Mouse (Mus musculus) kidney, postnatal 0 days (tissue): ENCODE data around the gene Ahdc1. TPM values are rescaled to one million over a fixed set of nuclear protein-coding genes. Genes with fewer than 3 reads are reported as not detected.

ENCODE experiments used
- ATAC-seq: fragments of 200-750 bp; cut with Nextera tagmentation; replicated peaks from 2 replicates; pipeline ENCODE4 v1.8.0; 2017; ENCODE audit warnings: low read depth, moderate number of reproducible peaks, moderate TSS enrichment, moderate library complexity; ENCODE audit not compliant: low FRiP score
- DNase-seq: peaks from one replicate; pipeline ENCODE4 v3.0.0-alpha.2; 2016; ENCODE audit warnings: low spot score
- H3K27ac ChIP-seq: fragments of 300-500 bp; sonication (generic); 2 replicates; pipeline ENCODE4 v1.5.1; 2014; ENCODE audit warnings: mild to moderate bottlenecking
- H3K27me3 ChIP-seq: fragments of 300-500 bp; sonication (generic); 2 replicates; pipeline ENCODE4 v1.6.1; 2014; ENCODE audit warnings: low read length, mixed read lengths; ENCODE audit not compliant: insufficient read depth
- H3K36me3 ChIP-seq: fragments of 300-500 bp; sonication (generic); 2 replicates; pipeline ENCODE4 v1.6.1; 2014; ENCODE audit warnings: low read length, mixed read lengths; ENCODE audit not compliant: insufficient read depth
- H3K4me1 ChIP-seq: fragments of 300-500 bp; sonication (generic); replicated peaks from 2 replicates; pipeline ENCODE4 v1.6.1; 2014; ENCODE audit warnings: antibody characterized with exemption, low read length, mixed read lengths; ENCODE audit not compliant: insufficient read depth
- H3K4me2 ChIP-seq: fragments of 300-500 bp; sonication (generic); 2 replicates; pipeline ENCODE4 v1.6.1; 2014; ENCODE audit warnings: mild to moderate bottlenecking, low read length, moderate library complexity, mixed read lengths
- H3K4me3 ChIP-seq: fragments of 300-500 bp; sonication (generic); replicated peaks from 2 replicates; pipeline ENCODE4 v1.5.1; 2014; ENCODE audit warnings: low read depth, low read length
- H3K9ac ChIP-seq: fragments of 300-500 bp; sonication (generic); 2 replicates; pipeline ENCODE4 v1.6.1; 2014; ENCODE audit warnings: low read depth, low read length
- H3K9me3 ChIP-seq: fragments of 300-500 bp; sonication (generic); replicated peaks from 2 replicates; pipeline ENCODE4 v1.6.1; 2016; ENCODE audit warnings: low read length, inconsistent platforms, mixed read lengths
- CTCF ChIP-seq: IDR thresholded peaks from 2 replicates; pipeline ENCODE4 v1.5.1; 2016; ENCODE audit warnings: antibody characterized with exemption, low read depth, mild to moderate bottlenecking, moderate library complexity
- WGBS: fragments of 180-500 bp; shearing (Covaris S2); extraction: QIAGEN DNeasy Blood & Tissue Kit; methylation state at CpG from one replicate; pipeline ENCODE4 v1.1.7; 2014; 5-methylcytosine and 5-hydroxymethylcytosine counted together
- polyA plus RNA-seq: library from polyadenylated mRNA; unstranded; fragments of >200 nt; fragmentation: Nextera tagmentation; extraction: Ambion mirVana; gene quantifications from 2 replicates; pipeline ENCODE4 v1.2.1, GENCODE M21; 2015

Gene Ahdc1
- polyA plus RNA-seq, 1 experiment from 2014 or later, result 6.4 TPM

DNA sequence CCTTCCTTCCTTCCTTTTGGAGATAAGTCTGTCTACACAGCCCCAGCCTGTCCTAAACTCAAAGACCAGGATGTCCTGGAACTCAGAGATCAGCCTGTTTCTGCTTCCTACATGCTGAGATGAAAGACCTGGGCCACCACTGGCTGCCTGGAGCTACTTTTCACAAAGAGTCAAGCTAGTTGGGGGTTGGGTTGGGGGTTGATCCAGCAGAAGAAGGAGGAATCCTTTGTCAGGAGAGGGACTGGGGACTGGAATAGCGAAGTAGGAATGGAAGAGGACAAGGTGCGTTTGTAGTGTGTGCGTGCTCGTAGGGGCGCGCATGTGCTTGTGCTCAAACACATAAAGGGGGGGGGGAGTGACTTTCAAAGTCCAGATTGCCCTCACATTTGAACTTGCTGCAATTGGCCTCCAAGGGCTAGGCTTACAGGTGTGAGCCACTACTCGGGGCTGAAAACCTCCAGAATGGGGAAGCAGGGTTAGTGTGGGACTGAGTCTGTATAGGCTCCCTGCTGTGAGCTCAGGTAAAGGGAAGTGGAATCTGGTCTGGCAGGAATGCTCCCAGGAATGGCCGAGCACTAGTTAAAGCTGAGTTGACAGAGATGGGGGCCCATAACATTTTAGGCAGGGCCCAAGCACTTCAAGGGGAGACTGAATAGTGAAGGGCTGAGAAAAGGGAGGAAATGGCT lies 21.5 kb downstream of the Ahdc1 start:
- peaks cover 10% of the 10 kb centered on the region; the same call in 1 of the 2 replicates for H3K4me1 ChIP-seq
- no peaks in the 10 kb centered on the region for H3K36me3 ChIP-seq
- no peak overlapping the region for H3K4me3 ChIP-seq
- TF ChIP-seq CTCF, result no peak
- H3K4me2 ChIP-seq, result no peak overlapping the region
- H3K9ac ChIP-seq, result no peak overlapping the region
- ATAC-seq (no peak), DNase-seq (no peak)
- H3K9me3 ChIP-seq, result no peaks in the 10 kb centered on the region
- H3K27me3 ChIP-seq, result no peaks in the 10 kb centered on the region
- WGBS, result 89% methylated on average over 8 of the region's 8 CpGs
- H3K27ac ChIP-seq, result no peak overlapping the region

DNA sequence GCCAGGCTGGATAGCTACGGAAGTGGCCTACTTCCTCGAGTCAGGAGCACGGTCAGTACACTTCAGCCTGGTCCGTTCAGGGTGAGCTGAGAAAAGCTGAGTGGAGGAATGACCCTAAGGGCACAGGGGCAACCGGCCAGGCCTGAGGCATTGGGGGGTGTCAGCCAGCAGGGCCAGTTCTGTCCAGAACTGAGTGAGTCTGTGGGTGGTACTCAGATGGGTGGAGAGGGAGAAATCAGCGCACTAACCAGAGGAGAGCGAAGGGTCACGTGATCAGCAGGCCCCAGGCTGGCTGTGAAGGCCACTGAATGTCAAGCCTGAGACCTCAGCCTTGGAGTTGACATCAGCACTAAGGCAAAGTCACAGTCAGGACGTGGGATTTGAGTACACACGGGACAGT lies 23.4 kb downstream of the Ahdc1 start:
- ATAC-seq (peak; percentile 74), DNase-seq (no peak)
- WGBS, result 53% methylated on average over 10 of the region's 10 CpGs
- Histone ChIP-seq H3K9me3 (no peaks in the 10 kb centered on the region), H3K27ac (peak overlapping the region; percentile 15; the same call in 1 of the 2 replicates), H3K36me3 (no peaks in the 10 kb centered on the region), H3K4me3 (no peak overlapping the region), H3K27me3 (no peaks in the 10 kb centered on the region), H3K9ac (no peak overlapping the region), H3K4me2 (no peak overlapping the region), H3K4me1 (peaks cover 14% of the 10 kb centered on the region; the same call in 1 of the 2 replicates)
- TF ChIP-seq CTCF, result no peak

GRCm38 (mm10) chr4:133035446-133035845 lies 24.4 kb downstream of the Ahdc1 start:
- no peaks in the 10 kb centered on the region for H3K9me3 ChIP-seq
- peaks cover 20% of the 10 kb centered on the region; the same call in 1 of the 2 replicates for H3K4me1 ChIP-seq
- no peaks in the 10 kb centered on the region for H3K36me3 ChIP-seq
- no peak overlapping the region for H3K27ac ChIP-seq
- no peak overlapping the region for H3K9ac ChIP-seq
- no peak overlapping the region for H3K4me3 ChIP-seq
- H3K27me3 ChIP-seq, result no peaks in the 10 kb centered on the region
- 75% methylated on average over 1 of the region's 1 CpGs for WGBS
- no peak overlapping the region for H3K4me2 ChIP-seq
- TF ChIP-seq CTCF, result no peak
- ATAC-seq, result no peak
- no peak for DNase-seq

GRCm38 (mm10) chr4:133035946-133036345 lies 24.9 kb downstream of the Ahdc1 start:
- Histone ChIP-seq H3K27ac (no peak overlapping the region), H3K9ac (no peak overlapping the region), H3K4me2 (no peak overlapping the region), H3K4me1 (peaks cover 23% of the 10 kb centered on the region; the same call in 1 of the 2 replicates), H3K27me3 (no peaks in the 10 kb centered on the region), H3K4me3 (no peak overlapping the region), H3K9me3 (no peaks in the 10 kb centered on the region), H3K36me3 (no peaks in the 10 kb centered on the region)
- ATAC-seq, result no peak
- WGBS, result 66% methylated on average over 3 of the region's 3 CpGs
- no peak for DNase-seq
- no peak for TF ChIP-seq CTCF

DNA sequence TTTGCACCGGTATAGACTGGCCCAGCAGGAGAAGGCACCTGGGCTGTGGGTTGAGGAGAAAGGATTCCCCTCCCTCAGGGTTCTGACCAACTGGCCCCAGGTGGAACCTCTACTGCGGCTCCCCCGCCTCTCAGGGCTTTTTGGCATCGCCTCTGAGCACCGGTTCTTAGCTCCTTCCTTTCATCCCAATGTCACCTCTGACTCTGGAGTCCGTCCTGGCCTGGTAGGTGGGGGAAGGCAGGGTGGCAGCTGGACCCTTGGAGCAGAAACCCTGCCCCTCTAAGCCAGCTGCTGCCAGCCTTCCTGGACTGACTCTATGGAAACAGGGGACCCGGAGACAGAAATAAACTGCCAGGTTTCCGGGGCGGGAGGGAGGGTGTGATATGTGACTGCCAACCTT lies 26.2 kb downstream of the Ahdc1 start:
- no peak overlapping the region for H3K27ac ChIP-seq
- peak overlapping the region; percentile 100 for H3K4me2 ChIP-seq
- no peak for ATAC-seq
- no peaks in the 10 kb centered on the region for H3K36me3 ChIP-seq
- H3K4me1 ChIP-seq, result peaks cover 37% of the 10 kb centered on the region
- TF ChIP-seq CTCF, result no peak
- H3K9ac ChIP-seq, result no peak overlapping the region
- H3K9me3 ChIP-seq, result no peaks in the 10 kb centered on the region
- DNase-seq, result no peak
- H3K4me3 ChIP-seq, result no peak overlapping the region
- 31% methylated on average over 9 of the region's 9 CpGs for WGBS
- H3K27me3 ChIP-seq, result no peaks in the 10 kb centered on the region

DNA sequence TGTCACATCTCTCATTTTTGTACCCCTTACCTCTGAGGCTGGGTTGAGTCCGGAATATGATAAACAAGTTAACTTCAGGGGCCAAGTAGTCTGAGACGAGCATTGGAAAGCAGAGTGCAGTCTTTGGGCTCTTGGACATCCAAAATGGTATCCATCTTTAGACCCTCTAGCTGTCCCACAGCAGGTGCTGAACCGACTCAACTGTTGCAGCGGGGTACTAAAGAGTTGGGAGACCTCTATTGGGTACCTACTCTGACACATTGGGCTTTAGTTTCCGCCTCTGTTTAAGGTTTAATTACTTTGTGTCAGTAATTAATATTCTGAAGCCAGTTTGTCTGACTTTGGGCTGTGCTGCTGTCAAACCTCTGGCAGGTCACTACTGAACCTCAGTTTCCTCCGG lies 26.7 kb downstream of the Ahdc1 start:
- H3K4me1 ChIP-seq, result peaks cover 42% of the 10 kb centered on the region
- no peak for TF ChIP-seq CTCF
- peak overlapping the region; percentile 90; the same call in 1 of the 2 replicates for H3K27ac ChIP-seq
- no peaks in the 10 kb centered on the region for H3K36me3 ChIP-seq
- ATAC-seq (no peak), DNase-seq (no peak)
- H3K4me2 ChIP-seq, result peak overlapping the region; percentile 100
- H3K9ac ChIP-seq, result no peak overlapping the region
- H3K27me3 ChIP-seq, result no peaks in the 10 kb centered on the region
- H3K4me3 ChIP-seq, result peak overlapping the region; percentile 63; the same call in 1 of the 2 replicates
- no peaks in the 10 kb centered on the region for H3K9me3 ChIP-seq
- WGBS, result 14% methylated on average over 6 of the region's 6 CpGs
